Mouse (Mus musculus) bone marrow, adult 2 months (tissue): Measurements from ENCODE around the gene Olfr1057.

Experiments used
- CTCF ChIP-seq: fragments of 200-500 bp; IDR thresholded peaks from 2 replicates; pipeline ENCODE4 v1.5.1; 2011; ENCODE audit warnings: low read length, control low read depth; ENCODE audit not compliant: control insufficient read depth, insufficient read depth
- POLR2A ChIP-seq: fragments of 200-500 bp; IDR thresholded peaks from 2 replicates; pipeline ENCODE4 v1.6.1; 2011; ENCODE audit warnings: low read depth, mild to moderate bottlenecking, control low read depth, low read length, borderline replicate concordance; ENCODE audit not compliant: control insufficient read depth

- TF ChIP-seq CTCF, result no peak
- no peak for TF ChIP-seq POLR2A
Observed at GRCm38 (mm10) chr2:86395114-86395513, 16.9 kb upstream of the Olfr1057 start.
